Mouse (Mus musculus): ENCODE measurements around the gene Malsu1. TPM values are rescaled to one million over a fixed set of nuclear protein-coding genes. Genes with fewer than 3 reads are reported as not detected.

Gene Malsu1
- polyA plus RNA-seq, 1 experiment, result 42.4 TPM

GRCm38 (mm10) chr6:49130328-49130727, 56.7 kb downstream of the Malsu1 start:
- peaks cover 50% of the 10 kb centered on the region for H3K4me1 ChIP-seq
- TF ChIP-seq FLI1 (IDR thresholded peaks at IDR 0.05; ENCODE audit: low read length) (no peak), GATA1 (IDR thresholded peaks at IDR 0.05; ENCODE audit: borderline replicate concordance, low read length) (no peak)
- H3K27me3 ChIP-seq (replicated peaks), result no peaks in the 10 kb centered on the region
- peaks cover 30% of the 10 kb centered on the region for H3K36me3 ChIP-seq (replicated peaks; ENCODE audit: low read length)
- H3K4me3 ChIP-seq (replicated peaks), result no peak overlapping the region
- H3K9me3 ChIP-seq, result no peaks in the 10 kb centered on the region

- no peak overlapping the region for H3K4me3 ChIP-seq (replicated peaks)
- TF ChIP-seq GATA1 (IDR thresholded peaks at IDR 0.05; ENCODE audit: borderline replicate concordance, low read length), result no peak
- no peak for TF ChIP-seq FLI1 (IDR thresholded peaks at IDR 0.05; ENCODE audit: low read length)
- H3K4me1 ChIP-seq, result peaks cover 57% of the 10 kb centered on the region
- H3K27me3 ChIP-seq (replicated peaks), result no peaks in the 10 kb centered on the region
- no peaks in the 10 kb centered on the region for H3K9me3 ChIP-seq
- peaks cover 24% of the 10 kb centered on the region for H3K36me3 ChIP-seq (replicated peaks; ENCODE audit: low read length)
These were observed 58.3 kb downstream of the Malsu1 start for GRCm38 (mm10) chr6:49131855-49132254.

DNA sequence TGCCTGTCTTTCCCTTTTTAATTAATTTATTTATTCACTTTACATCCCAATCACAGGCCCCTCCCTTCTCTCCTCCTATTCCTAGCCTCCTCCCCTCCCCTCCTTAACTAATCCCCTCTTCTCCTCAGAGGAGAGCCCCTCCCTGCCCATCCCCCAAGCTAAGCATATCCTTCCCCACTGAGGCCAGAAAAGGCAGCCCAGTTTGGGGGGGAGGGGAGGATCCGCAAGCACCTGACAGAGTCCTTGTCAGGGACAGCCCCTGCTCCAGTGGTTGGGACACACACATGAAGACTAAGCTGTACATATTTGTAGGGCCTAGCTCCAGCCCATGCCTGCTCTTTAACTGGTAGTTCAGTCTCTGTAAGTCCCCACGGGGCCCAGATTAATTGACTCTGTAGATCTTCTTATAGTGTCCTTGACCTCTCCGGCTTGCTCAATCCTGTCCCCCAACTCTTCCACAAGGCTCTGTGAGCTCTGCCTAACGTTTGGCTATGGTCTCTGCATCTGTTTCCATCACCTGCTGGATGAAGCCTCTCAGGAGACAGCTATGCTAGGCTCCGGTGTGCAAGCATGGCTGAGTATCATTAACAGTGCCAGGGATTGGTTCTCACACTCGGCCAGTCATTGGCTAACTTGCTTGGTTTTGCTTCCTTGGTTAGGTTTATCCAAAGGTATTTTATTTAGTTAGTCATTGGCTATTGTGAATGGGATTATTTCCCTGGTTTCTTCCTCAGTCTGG, 58.9 kb downstream of the Malsu1 start:
- no peaks in the 10 kb centered on the region for H3K27me3 ChIP-seq (replicated peaks)
- TF ChIP-seq FLI1 (IDR thresholded peaks at IDR 0.05; ENCODE audit: low read length) (no peak), GATA1 (IDR thresholded peaks at IDR 0.05; ENCODE audit: borderline replicate concordance, low read length) (no peak)
- peaks cover 24% of the 10 kb centered on the region for H3K36me3 ChIP-seq (replicated peaks; ENCODE audit: low read length)
- H3K4me1 ChIP-seq, result peaks cover 58% of the 10 kb centered on the region
- no peaks in the 10 kb centered on the region for H3K9me3 ChIP-seq
- H3K4me3 ChIP-seq (replicated peaks), result no peak overlapping the region

Other genes starting within 250 kb of the Malsu1 start
- gene Tmem176a, start 232.9 kb upstream of the Malsu1 start, polyA plus RNA-seq (2012; ENCODE audit: insufficient read depth, low replicate concordance), result 9.7 and 62.7 TPM in 2 replicates
- gene Tmem176b, start 232.3 kb upstream of the Malsu1 start, polyA plus RNA-seq (2012; ENCODE audit: insufficient read depth, low replicate concordance), result 10.4 and 36.3 TPM in 2 replicates
- not detected in 2 replicates for gene Aoc1, start 200.9 kb upstream of the Malsu1 start, polyA plus RNA-seq (2012; ENCODE audit: insufficient read depth, low replicate concordance)
- not detected in 2 replicates for gene 1600015I10Rik, start 143.9 kb upstream of the Malsu1 start, polyA plus RNA-seq (2012; ENCODE audit: insufficient read depth, low replicate concordance)
- not detected in 2 replicates for gene Doxl2, start 98.8 kb upstream of the Malsu1 start, polyA plus RNA-seq (2012; ENCODE audit: insufficient read depth, low replicate concordance)
- not detected in 2 replicates for gene Svs1, start 86.9 kb upstream of the Malsu1 start, polyA plus RNA-seq (2012; ENCODE audit: insufficient read depth, low replicate concordance)
- 45.1 and 495 TPM in 2 replicates for gene Gpnmb, start 37.2 kb upstream of the Malsu1 start, polyA plus RNA-seq (2012; ENCODE audit: insufficient read depth, low replicate concordance)
- gene Igf2bp3, start 141.2 kb downstream of the Malsu1 start, polyA plus RNA-seq (2012; ENCODE audit: insufficient read depth, low replicate concordance), result 0.39 and 11.9 TPM in 2 replicates
- 12.2 TPM in 1 of 2 replicates, not detected in the other for gene Tra2a, start 190.2 kb downstream of the Malsu1 start, polyA plus RNA-seq (2012; ENCODE audit: insufficient read depth, low replicate concordance)
- 0.71 and 0.92 TPM in 2 replicates for gene Ccdc126, start 245.5 kb downstream of the Malsu1 start, polyA plus RNA-seq (2012; ENCODE audit: insufficient read depth, low replicate concordance)